Mouse (Mus musculus): ENCODE data around the gene Galns.

The Galns gene

DNA sequence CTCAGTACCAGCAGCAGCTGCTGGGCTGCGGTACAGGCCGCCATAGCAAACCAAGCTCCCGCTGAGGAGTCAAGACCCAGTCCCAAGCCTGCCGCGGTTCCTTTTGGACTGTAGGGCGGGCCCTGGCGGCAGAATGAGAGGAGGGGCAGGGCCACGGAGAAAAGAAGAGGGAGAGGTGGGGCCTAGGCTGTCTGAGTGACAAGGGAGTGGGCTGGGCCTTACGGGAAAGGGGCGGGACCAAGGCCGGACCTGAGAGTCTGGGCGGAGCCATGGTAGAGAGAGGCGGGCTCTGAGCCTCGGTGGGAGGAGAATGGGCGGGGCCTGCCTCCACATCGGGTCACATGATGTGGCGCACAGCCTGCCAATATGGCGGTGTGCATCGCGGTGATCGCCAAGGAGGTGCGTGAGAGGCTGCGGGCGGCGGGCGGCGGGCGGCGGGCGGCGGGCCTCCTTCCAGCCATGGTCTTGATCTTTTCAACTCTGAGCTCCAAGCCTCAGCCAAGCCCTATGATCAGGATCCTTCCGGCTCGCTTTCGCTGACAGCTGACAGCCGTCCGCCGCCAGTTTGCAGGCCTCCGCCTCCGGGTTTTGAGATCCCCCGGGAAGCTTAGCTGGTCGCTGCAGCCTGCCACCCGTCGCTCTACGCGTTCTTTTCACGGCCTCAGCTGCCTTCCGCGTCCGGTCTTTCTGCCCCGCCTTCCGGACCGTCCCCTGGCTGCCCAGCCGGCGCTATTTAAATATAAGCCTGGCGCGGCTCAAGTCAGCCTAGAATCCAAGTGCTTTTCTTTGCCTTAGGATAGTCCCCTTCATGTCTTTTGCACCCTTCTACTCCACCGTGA, at the start of gene Galns, which contains the start of gene Trappc2l:
TSS of gene Galns (minus strand) at position 169 of the 839 bp plus-strand sequence.
TSS of gene Trappc2l (plus strand) at position 346 of the 839 bp plus-strand sequence.
- peak; percentile 42 for DNase-seq (ENCODE audit: extremely low read depth, low read depth, low spot score)

DNA sequence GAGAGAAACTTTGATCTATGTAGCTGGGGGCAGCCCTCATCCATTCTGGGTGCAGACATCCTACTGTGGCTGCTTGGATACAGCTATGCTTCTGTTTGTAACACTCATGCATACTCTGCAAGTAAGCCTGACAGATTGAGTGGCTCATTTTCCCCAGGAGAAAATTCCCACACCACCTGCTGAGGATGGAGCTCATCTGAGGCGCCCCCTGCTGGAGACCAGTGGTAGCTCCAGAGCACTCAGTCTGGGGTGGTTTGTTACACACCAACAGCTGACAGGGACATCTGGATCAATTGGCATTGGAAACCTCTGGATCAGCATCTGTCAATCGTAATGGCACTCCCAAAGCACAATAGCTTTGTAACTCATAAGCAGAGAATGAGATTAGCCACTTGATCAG, 48.8 kb upstream of the Galns start:
- DNase-seq (ENCODE audit: extremely low read depth, low read depth, low spot score): no peak

DNA sequence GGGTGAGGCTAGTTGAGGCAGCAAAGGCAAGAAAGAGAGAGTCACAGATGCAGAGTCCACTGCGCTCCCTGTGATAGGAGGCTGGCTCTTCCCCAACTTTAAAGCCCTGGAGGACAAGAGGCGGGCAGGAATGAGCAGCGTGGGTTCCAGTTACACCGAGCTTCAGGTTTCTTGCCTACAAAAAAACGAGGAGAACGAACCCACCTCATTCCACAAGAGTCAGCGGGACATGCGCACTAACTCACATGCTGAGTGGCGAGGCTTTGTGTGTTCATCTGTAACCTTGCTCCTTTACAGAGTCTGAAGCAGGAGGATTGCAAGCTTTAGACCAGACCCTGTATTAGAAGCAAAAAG, 47.5 kb upstream of the Galns start:
- no peak for DNase-seq (ENCODE audit: extremely low read depth, low read depth, low spot score)

DNA sequence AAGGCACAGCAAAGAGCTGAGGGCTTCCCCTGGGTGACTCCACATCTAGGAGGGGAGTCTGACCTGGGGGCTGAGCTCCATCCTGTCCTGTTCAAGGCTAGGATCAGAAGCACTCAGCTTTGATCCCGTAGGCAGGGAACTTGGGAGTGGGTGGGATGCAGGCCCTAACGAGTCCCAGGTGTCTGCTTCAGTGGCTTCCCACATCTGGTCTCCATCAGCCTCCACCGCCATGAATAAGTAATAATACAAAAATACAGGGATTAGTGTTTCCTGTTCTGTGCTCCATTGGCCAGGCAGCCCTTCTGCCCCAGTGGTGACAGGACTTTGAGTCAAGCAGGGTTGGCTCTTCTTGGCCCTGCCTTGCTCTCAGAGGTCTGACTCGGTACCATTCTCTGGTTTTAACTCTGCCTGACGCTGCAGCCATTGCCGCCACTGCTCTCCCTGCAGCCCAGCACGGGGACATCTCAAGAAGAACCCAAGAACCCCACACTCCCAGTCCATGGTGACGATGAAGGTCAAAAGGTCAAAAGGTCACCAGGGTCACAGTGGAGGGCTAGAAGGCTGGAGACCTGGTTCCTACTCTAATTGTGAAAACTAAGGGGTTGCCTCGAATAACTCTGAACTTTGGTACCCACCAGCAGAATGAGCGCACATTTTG, 47.0 kb upstream of the Galns start:
- DNase-seq (ENCODE audit: extremely low read depth, low read depth, low spot score): no peak

DNA sequence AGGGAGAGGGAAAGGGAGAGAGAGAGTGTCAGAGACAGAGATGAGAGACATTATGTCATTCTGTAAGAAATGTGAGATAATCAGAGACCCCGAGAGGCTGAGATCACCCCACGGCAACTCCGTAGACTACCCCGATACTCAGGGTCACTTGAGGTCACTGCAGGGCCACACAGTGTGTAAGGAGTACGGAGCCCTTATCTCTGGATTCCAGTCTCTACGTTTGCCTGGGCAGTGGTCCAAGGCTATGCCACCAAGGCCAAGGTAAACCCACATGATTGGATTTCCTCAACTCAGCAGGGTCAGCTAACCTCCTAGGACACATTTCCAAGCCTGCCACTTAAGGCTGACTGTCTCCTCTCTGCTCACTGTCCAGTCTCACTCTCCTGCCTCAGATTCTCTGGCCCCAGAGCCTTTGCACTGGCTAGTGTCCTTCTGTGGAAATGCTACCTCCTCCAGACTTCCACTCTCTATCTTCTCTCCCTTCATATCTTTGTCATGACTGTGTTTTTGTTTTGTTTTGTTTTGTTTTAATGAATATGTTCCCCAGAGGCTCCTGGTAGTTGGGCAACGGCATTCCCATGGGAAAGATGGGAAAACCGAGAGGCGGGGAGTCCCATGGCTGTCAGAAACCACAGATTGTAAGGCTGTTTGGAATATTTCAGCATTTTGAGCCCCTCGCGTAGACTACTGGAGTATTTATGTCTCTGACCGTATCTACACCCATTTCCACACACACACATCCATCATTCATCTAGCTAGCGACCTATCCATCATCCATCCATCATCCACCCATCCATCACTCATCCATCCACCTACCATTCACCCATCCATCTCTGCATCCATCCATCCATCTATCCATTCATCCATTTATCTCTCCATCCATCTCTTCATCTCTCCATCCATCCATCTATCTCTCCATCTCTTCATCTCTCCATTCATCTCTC, 45.1 kb upstream of the Galns start:
- DNase-seq (ENCODE audit: extremely low read depth, low read depth, low spot score): no peak

DNA sequence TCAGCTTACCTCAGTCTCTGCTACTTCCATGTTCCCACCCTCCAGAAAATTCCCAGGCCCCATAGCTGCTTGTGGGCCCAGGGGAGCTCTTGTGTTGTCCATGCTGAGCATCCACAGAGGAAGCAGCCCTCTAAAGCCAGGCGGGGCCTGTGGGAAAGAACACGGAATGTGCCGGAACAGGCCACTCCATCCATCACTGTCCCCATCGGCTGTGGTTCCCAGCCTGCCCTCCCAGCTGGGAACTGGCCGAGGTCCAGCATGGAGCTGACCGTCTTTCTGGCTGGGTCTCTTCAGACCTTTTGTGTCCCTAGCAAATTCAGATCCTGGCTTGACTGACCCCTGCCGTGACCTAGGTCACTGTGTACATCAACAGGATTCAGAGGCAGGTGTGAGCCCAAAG, 43.5 kb upstream of the Galns start:
- no peak for DNase-seq (ENCODE audit: extremely low read depth, low read depth, low spot score)

DNA sequence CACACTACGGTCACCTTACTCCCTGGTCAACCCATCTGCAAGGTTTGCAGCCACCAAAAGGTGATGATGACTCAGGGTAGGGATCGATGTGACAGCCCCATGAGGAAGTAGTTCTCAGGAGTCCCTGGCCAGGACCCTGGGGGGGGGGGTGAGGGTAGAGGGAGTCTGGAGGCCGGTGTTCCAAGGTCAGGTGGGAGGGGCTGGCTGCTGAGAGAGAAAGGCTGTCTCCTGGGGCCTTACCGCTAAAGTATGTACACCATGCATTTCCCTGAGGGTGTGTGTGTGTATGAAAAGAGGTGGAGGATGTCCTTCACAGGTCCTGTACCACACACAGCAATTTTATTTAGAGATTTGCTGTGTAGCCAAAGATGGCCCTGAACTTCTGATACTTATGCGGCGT, 41.4 kb upstream of the Galns start:
- no peak for DNase-seq (ENCODE audit: extremely low read depth, low read depth, low spot score)

DNA sequence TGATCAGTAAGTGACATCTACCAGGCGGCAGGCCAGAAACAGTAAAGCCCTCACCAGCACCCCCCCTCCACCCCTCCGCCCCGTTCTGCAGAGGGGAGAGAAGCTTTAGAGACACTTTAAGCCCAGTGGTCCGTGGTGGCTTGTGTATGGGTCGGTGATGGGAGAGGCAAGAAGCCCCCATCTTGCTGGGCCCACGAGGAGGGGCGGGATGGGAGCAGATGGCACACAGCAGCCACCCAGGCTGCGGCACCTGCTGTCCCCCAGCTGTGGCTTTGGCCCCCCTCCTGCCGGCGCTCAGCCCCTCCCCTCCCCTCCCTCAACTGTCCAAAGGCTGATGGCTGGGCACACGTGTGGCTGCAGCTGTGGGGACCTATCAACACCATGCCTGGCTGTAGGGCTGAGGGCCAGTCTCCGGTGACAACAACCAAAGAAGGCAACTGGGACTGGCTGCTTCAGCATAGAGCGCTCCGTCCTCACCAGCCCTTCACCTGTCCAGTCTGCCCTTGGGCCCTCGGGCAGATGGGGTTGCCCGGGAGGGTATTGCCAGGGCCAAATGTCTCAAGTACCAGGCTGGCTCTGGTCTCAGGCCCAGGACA, 40.2 kb upstream of the Galns start:
- no peak for DNase-seq (ENCODE audit: extremely low read depth, low read depth, low spot score)

DNA sequence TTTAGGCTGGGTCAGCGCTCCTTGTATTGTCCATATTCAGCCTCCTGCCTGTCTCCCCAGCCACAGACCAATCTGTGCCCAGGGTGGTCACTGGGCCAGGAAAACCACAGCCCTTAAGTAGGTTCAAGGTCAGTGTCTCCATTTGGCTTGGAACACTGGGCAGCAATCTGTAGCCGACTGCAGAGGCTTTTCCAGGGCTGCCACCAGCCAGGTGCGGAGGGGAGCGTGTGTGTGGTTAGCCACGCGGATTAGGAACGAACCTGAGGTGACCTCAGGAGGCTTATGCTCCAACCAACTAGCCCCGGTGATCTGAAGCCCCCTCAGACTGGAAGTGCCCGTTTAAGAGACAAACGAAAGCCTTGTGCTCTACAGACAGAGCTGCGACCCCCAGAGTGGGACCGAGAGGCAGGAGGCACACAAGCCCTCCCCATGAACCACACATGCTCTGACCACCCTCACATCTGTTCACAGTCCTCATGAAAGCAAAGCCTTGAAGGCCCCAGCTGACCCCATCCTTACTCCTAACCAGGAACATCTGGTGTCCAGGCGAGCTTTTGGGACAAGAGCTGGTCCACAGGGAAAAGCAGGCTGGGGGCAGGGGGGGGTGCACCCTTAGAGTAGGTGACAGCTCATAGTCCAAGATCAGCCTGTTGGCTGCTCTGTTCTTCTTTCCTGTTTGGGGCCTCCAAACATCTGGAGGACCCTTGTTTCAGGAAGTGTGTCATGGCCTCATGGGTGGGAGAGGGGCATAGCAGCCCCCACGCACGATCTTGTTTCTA, 37.1 kb upstream of the Galns start:
- DNase-seq (ENCODE audit: extremely low read depth, low read depth, low spot score): no peak

DNA sequence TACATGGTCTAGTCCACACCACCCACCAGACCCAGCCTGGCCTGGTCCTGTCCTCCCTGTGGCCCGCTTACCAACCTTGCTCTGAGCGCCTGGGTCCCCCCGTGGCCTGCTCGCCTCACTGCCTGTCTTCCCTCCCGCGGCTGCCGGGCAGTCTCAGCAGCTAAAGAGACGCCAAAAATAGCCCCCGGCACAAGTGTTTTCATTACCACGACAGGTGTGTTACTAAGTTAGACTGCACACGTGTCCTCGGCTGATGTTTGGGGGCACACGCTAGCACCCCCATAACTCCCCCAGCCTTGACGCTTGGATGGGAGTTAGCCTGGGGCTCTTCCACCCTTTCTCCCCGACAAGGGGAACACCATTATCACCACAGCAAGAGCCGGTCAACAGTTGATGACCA, 35.1 kb upstream of the Galns start:
- no peak for DNase-seq (ENCODE audit: extremely low read depth, low read depth, low spot score)

DNA sequence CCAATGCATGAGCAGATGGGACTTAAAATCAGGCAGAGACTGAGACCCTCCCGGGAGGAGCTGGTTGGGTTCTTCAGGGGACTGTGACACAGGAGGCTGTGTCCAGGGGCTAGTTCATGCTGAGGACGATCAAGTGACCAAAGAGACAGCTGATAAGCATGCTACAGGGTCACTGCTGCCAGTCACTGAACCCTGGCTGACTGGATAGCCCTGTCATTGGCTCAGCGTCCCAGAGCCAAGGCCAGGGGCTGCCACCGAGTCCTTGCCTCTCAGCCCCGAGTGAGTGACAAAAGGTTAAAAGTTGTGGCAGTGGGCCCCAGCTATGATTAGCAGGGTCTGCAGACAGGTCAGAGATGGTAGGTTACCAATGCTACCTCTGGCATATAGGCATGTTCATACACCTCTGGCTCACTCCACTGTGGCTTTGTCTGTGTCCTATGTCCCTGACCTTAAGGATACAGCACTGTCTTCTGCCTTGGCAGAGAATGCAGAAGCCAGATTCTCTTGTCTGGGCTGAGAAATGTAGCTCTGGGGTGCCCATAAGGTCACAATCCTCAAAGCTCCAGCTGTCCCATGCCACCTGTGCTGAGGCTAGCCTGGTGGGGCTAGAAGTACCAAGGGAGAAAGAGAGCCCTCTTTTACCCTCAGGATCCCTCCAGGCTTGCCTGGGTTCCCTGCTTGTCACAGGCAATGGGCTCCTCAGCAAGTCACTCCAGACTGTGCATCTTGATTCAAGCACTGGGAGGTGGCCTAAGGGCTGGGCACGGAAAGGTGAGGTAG, 33.1 kb upstream of the Galns start:
- DNase-seq (ENCODE audit: extremely low read depth, low read depth, low spot score): no peak

DNA sequence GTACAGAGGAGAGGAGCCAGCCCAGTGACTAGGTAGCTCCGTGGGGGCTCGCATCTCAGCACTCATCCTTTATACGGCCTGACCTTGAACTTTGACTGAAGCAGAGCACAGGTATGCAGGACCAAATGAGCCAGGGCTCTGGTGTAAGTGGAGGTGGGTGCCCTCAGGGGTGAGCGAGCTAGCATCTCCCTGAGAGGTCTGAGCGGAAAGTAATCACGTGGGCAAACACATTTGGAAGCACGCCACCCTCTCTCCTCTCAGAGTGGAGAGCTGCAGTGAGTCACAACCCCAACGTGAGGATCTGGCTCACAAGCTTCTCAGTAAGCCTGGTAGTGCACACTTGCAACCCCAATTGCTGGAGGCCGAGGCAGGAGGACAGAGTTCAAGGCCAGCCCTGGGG, 30.8 kb upstream of the Galns start:
- no peak for DNase-seq (ENCODE audit: extremely low read depth, low read depth, low spot score)

DNA sequence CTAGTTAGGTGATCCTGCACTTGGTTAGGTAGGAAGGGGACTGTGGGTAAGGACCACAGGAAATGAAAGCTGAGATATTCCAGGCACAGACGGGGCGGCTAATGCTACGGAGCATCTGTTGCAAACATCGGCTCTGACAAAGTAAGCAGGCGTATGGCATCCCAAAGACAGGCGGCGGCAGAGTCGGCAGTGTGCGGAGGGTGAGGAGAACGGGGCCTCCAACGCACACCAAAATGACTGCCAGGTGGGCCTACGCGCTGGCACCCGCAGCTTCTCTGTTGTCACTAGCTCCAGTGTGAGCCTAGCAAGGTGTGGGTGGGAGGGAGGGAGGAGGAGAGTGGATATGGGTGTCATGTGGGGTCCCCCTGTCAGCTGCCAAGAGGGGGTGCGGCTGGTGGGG, 30.1 kb upstream of the Galns start:
- no peak for DNase-seq (ENCODE audit: extremely low read depth, low read depth, low spot score)

DNA sequence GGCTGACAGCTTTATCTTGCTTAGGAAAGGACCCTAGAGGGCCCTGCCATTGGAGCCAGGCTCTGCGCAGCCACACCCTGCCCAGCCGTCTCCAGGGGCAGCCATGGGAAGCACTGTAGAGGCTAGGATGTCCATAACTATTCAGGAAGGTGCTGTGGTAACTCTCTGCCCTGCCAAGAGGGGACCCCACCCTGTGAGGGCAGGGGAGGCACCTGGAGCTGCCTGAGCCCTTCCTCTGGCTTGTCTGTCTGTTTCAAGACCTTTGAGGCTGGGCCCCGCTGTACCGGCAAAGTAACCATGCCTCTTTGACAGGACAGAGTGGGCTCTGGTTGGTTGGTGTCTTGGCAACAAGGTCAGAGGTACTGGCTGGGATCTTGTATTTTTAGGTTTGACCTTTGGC, 29.6 kb upstream of the Galns start:
- DNase-seq (ENCODE audit: extremely low read depth, low read depth, low spot score): no peak

DNA sequence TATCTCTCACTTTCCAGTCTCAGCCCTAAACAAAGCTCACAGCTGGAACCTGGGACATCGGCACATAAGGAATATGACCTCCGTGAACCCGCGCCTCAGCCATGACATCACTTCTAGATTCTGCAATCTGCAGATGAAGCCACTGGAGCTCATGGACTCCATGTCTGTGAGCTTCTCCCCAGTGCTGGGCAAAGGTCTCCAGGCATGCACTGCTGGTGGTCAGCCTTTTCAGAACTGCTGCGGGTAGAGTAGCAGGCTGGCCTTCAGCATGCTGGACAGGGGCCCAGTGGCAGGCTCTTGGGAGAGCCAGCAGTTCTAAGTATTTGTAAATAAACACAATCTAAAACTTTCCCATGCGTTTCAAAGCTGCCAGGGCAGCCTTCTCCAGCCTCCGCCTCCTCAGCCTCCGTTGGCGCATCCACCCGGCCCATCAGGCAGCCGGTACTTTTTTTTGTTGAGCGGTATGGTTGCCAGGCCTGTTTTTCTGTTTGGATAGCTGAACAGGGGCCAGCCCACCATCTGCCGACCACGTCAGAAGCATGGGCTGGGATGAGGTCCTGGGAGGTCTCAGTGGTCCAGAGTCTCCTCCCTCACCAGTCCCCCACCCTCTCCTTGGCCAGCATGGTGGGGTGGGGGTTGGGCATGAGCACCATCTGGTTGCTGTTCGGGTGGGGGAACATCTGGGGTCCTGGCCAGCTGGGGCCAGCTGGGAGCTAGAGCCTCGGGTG, 28.4 kb upstream of the Galns start:
- no peak for DNase-seq (ENCODE audit: extremely low read depth, low read depth, low spot score)

DNA sequence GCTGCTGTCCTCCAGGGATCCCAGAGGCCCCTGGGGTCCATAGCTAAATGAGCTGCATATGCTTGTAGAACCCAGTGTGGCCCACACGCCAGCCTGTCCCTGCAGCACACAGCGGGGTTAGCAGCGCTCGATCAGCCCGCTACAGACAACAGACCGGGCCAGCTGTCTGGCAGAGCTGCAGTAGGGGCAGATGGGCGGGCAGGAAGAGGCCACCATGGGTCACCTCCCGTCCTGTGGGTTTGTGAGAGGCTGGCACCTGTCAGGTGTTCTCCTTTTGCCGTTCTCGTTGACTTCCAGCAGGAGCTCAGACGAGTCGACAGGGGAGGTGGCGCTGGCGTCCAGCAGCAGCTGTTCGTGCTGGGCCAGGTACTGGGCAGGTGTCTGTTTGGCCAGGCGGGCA, 27.3 kb upstream of the Galns start:
- no peak for DNase-seq (ENCODE audit: extremely low read depth, low read depth, low spot score)

DNA sequence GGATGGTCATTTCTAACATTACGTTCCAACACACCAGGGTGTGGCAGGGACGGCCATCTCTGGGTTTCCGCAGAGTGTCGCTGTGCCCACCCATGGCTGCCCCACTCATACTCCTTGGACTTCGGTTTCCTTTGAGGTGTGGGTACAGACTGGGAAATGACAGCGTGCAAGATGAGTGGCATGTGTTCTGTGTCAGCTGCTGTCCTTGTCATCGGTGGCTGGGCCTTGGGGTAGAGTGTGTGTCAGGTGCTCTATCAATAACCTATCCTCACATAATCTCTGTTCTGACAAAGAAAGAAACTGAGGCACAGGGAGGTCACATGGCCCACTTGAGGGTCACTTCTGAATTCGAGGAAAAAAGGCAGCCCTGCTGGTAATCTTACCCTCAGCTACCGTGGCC, 26.0 kb upstream of the Galns start:
- no peak for DNase-seq (ENCODE audit: extremely low read depth, low read depth, low spot score)

DNA sequence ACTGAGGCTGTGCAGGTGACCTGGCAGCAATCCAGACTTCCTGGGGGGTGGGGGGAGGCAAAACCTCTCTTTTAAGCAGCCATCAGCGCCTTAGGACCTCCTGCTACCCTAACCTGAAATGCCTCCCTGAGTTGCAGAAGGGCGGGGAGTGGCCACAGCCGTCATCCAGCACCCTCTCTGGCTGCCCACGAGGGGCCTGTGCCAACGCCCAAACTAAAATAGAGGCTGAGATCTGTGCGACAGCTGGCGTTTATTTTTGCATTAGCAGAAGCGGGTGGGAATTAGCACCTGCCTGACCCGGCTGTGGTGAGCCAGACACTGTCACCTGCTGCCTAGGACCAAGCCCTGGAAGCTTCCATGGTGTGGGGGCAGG, 25.5 kb upstream of the Galns start:
- DNase-seq (ENCODE audit: extremely low read depth, low read depth, low spot score): no peak
